Mouse (Mus musculus): ENCODE data around the gene Golgb1.

DNA sequence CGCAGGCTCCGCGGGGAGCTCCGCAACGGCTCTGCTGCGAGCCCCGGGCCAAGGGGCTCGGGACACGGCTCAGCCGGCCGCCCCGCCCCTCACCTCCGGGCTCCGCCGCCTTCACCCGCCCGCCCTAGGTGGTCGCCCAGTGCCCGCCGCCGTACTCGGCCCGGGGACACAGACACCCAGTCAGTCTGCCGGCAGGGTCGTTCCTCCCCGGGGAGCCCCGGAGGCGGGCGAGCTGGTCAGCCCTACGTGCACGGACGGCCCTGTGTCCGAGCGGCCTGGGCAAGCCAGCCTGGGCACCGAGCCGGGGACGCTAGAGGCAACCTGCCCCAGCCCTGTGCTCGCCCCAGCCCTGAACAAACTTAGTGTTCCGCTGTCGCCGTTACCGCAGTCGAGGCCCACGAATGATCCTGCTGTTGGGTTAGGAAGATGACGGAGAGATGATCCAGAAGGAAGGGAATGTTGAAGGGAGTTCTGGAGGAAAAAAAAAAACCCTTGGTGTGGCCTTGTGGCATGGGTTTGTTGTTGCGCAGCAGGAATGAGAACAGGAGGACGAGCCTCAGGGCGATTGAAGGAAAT, 424 bp downstream of the Golgb1 start:
- no peak for TF ChIP-seq CTCF (IDR thresholded peaks at IDR 0.05; ENCODE audit: borderline replicate concordance, extremely low read depth, insufficient read depth, insufficient read length)
- TF ChIP-seq POLR2A (IDR thresholded peaks at IDR 0.05; ENCODE audit: borderline replicate concordance, extremely low read depth, insufficient read depth, insufficient read length, poor library complexity, severe bottlenecking), result no peak
